18 mouse cellular contexts compared by ENCODE assay signal in genomic region chr7:69888251-69888650, GRCm38 (mm10).
DNase-seq lines count a peak whose midpoint lies in the region; TF ChIP-seq lines count a peak whose summit lies in the region.
"Had no signal": no experiment of that assay in that cellular context is flagged by ENCODE, and none has a peak within 500 bp of the region (broad histone marks: within the 10 kb centered on the region; RNA-seq: fewer than 3 reads in every experiment).

No protein-coding gene starts in this region.

- no peak for TF ChIP-seq CTCF in testis, adult 2 months (IDR thresholded peaks at IDR 0.05; ENCODE audit: control insufficient read depth, insufficient read depth, insufficient replicate concordance, low read depth, low read length)

- TF ChIP-seq POLR2A in testis, adult 2 months (IDR thresholded peaks at IDR 0.05; ENCODE audit: control insufficient read depth, low read depth, low read length) = no peak

- H3K27ac ChIP-seq in testis, adult 2 months (ENCODE audit: control insufficient read depth, insufficient read depth, low read depth, low read length) = 0 out of 2 replicates have a peak overlapping the region, but pooled peaks have one; percentile 21
- H3K27ac ChIP-seq: embryonic facial prominence, embryonic 12.5 days; forebrain, embryonic 12.5 days; heart, embryonic 13.5 days had no signal

- H3K4me1 ChIP-seq in testis, adult 2 months (ENCODE audit: control insufficient read depth, insufficient read depth, low read length) = no peaks in the 10 kb centered on the region
- H3K4me1 ChIP-seq: embryonic facial prominence, embryonic 12.5 days had no signal

- no peak overlapping the region for H3K4me3 ChIP-seq in testis, adult 2 months (ENCODE audit: control insufficient read depth, low read depth, low read length)
- H3K4me3 ChIP-seq: embryonic facial prominence, embryonic 12.5 days; forebrain, embryonic 12.5 days; heart, embryonic 13.5 days had no signal

- DNase-seq in heart, adult 11 months = peak; percentile 41
- DNase-seq in heart, postnatal 4 days = no peak
- DNase-seq in testis, postnatal 10 days (ENCODE audit: low spot score) = no peak
- DNase-seq in retina, embryonic 14.5 days (ENCODE audit: low spot score) = peak; percentile 51
- DNase-seq in left cerebral cortex, adult 8-10 months (ENCODE audit: low spot score in 2 of 2) = no peak
- no peak for DNase-seq in lung, postnatal 25 days (ENCODE audit: low spot score)
- DNase-seq: adrenal gland, postnatal 10 days; B cell, adult 2 months; cerebellum, adult 11 months; cerebellum, adult 9-10 months; cerebellum, postnatal 25 days; gastrocnemius, postnatal 14 days; heart, postnatal 36 days had no signal

- H3K27me3 ChIP-seq in testis, adult 2 months (ENCODE audit: control insufficient read depth, insufficient read depth, low read length) = no peaks in the 10 kb centered on the region
- H3K27me3 ChIP-seq: embryonic facial prominence, embryonic 12.5 days; forebrain, embryonic 12.5 days; heart, embryonic 13.5 days had no signal

- H3K36me3 ChIP-seq in testis, adult 2 months (ENCODE audit: control insufficient read depth, insufficient read depth, low read length) = no peaks in the 10 kb centered on the region; the same call in 1 of the 2 replicates
- H3K36me3 ChIP-seq: embryonic facial prominence, embryonic 12.5 days; forebrain, embryonic 12.5 days; G1E; heart, embryonic 13.5 days had no signal

Comparison
In these comparisons a context has a peak if more than half of its experiments do, and no peak if none do; other contexts are left out.
1. DNase-seq: peak in heart, adult 11 months (single experiment) and retina, embryonic 14.5 days (single experiment); none in heart, postnatal 4 days (single experiment), testis, postnatal 10 days (single experiment), left cerebral cortex, adult 8-10 months (0 of 2) and lung, postnatal 25 days (single experiment).